Mouse (Mus musculus) myocyte (in vitro differentiated cells): ENCODE results near the gene Ncapd3. TPM values are rescaled to one million over a fixed set of nuclear protein-coding genes. Genes with fewer than 3 reads are reported as not detected.

ENCODE experiments used
- H3K27me3 ChIP-seq: one replicate; pipeline ENCODE4 v1.6.1; 2011; ENCODE audit not compliant: control insufficient read depth, insufficient read depth, insufficient read length
- H3K36me3 ChIP-seq: one replicate; pipeline ENCODE4 v1.6.1; 2011; ENCODE audit not compliant: control insufficient read depth, insufficient read depth
- H3K4me2 ChIP-seq: one replicate; pipeline ENCODE4 v1.6.1; 2011; ENCODE audit warnings: low read depth, control low read depth
- H3K4me3 ChIP-seq: one replicate; pipeline ENCODE4 v1.5.1; 2011; ENCODE audit warnings: mild to moderate bottlenecking, control low read depth, moderate library complexity
- H3K79me2 ChIP-seq: one replicate; pipeline ENCODE4 v1.6.1; 2011; ENCODE audit not compliant: control insufficient read depth, insufficient read depth
- H3ac ChIP-seq: one replicate; pipeline ENCODE4 v1.6.1; 2011; ENCODE audit not compliant: control insufficient read depth, insufficient read length
- CEBPB ChIP-seq: IDR thresholded peaks from 2 replicates; pipeline ENCODE4 v1.6.1; 2011; ENCODE audit warnings: mild to moderate bottlenecking, moderate library complexity; ENCODE audit not compliant: poor library complexity, insufficient read depth, severe bottlenecking
- E2F4 ChIP-seq: IDR thresholded peaks from one replicate; pipeline ENCODE4 v1.6.1; 2011; ENCODE audit warnings: mild to moderate bottlenecking, control low read depth, moderate library complexity; ENCODE audit not compliant: insufficient read depth
- MAX ChIP-seq: IDR thresholded peaks from one replicate; pipeline ENCODE4 v1.6.1; 2011; ENCODE audit warnings: low read depth, mild to moderate bottlenecking, control low read depth
- MYOD1 ChIP-seq, 3 experiments: IDR thresholded peaks; one replicate each; pipeline ENCODE4 v1.6.1; 2011; ENCODE audit warnings: control low read depth in 2 of 3, low read depth in 2 of 3, mild to moderate bottlenecking in 2 of 3, moderate library complexity in 1 of 3; ENCODE audit not compliant: insufficient read length in 2 of 3, control insufficient read depth in 1 of 3
- MYOG ChIP-seq, 3 experiments: IDR thresholded peaks; one replicate each; pipeline ENCODE4 v1.6.1; 2011; ENCODE audit warnings: control low read depth in 2 of 3, low read depth in 2 of 3, mild to moderate bottlenecking in 2 of 3; ENCODE audit not compliant: insufficient read length in 2 of 3, control insufficient read depth in 1 of 3, insufficient read depth in 1 of 3
- POLR2A ChIP-seq: IDR thresholded peaks from one replicate; pipeline ENCODE4 v1.6.1; 2011; ENCODE audit warnings: low read depth, mild to moderate bottlenecking, control low read depth, moderate library complexity; ENCODE audit not compliant: insufficient read length
- POLR2AphosphoS2 ChIP-seq: IDR thresholded peaks from one replicate; pipeline ENCODE4 v1.6.1; 2011; ENCODE audit warnings: low read depth, control low read depth; ENCODE audit not compliant: insufficient read length
- REST ChIP-seq: IDR thresholded peaks from one replicate; pipeline ENCODE4 v1.6.1; 2011; ENCODE audit warnings: mild to moderate bottlenecking, control low read depth, moderate library complexity; ENCODE audit not compliant: insufficient read depth, insufficient read length
- SRF ChIP-seq: IDR thresholded peaks from one replicate; pipeline ENCODE4 v1.6.1; 2011; ENCODE audit warnings: low read depth; ENCODE audit not compliant: control insufficient read depth, insufficient read length
- TCF12 ChIP-seq: IDR thresholded peaks from one replicate; pipeline ENCODE4 v1.6.1; 2011; ENCODE audit warnings: mild to moderate bottlenecking, control low read depth; ENCODE audit not compliant: poor library complexity, insufficient read depth, severe bottlenecking
- TCF3 ChIP-seq: IDR thresholded peaks from one replicate; pipeline ENCODE4 v1.6.1; 2011; ENCODE audit warnings: low read depth, control low read depth; ENCODE audit not compliant: insufficient read length
- USF1 ChIP-seq: IDR thresholded peaks from one replicate; pipeline ENCODE4 v1.6.1; 2011; ENCODE audit warnings: low read depth, mild to moderate bottlenecking, control low read depth, moderate library complexity
- polyA plus RNA-seq: library from polyadenylated mRNA; unstranded; fragments of >200 nt; fragmentation: generic; extraction: Trizol; gene quantifications from one replicate; pipeline ENCODE4 v1.2.1, GENCODE M21; 2012; ENCODE audit warnings: missing spikeins

Gene Ncapd3
- polyA plus RNA-seq, 1 experiment: 4.3 TPM

- Histone ChIP-seq H3K4me3 (no peak overlapping the region), H3ac (no peak overlapping the region), H3K4me2 (no peak overlapping the region), H3K79me2 (no peaks in the 10 kb centered on the region), H3K27me3 (no peaks in the 10 kb centered on the region), H3K36me3 (peaks cover 11% of the 10 kb centered on the region)
- TF ChIP-seq POLR2AphosphoS2 (no peak), SRF (no peak), MYOG (IDR thresholded peaks at IDR 0.05; ENCODE audit: control insufficient read depth in 1 of 3, insufficient read depth in 1 of 3, insufficient read length in 2 of 3, low read depth in 2 of 3) (no peak), TCF12 (no peak), USF1 (no peak), CEBPB (no peak), MYOD1 (IDR thresholded peaks at IDR 0.05; ENCODE audit: control insufficient read depth in 1 of 3, insufficient read length in 2 of 3, low read depth in 2 of 3) (no peak), TCF3 (no peak), REST (no peak), MAX (no peak), POLR2A (no peak), E2F4 (no peak)
These were observed 56.3 kb downstream of the Ncapd3 start for GRCm38 (mm10) chr9:27086256-27086655.

- no peak overlapping the region for H3ac ChIP-seq
- H3K79me2 ChIP-seq: no peaks in the 10 kb centered on the region
- H3K4me2 ChIP-seq: no peak overlapping the region
- no peaks in the 10 kb centered on the region for H3K27me3 ChIP-seq
- no peak for TF ChIP-seq SRF
- no peak overlapping the region for H3K4me3 ChIP-seq
- H3K36me3 ChIP-seq: peaks cover 7% of the 10 kb centered on the region
These were observed 57.4 kb downstream of the Ncapd3 start for GRCm38 (mm10) chr9:27087402-27087801.

GRCm38 (mm10) chr9:27090134-27090533, 60.2 kb downstream of the Ncapd3 start:
- no peaks in the 10 kb centered on the region for H3K79me2 ChIP-seq
- no peak for TF ChIP-seq REST
- no peak for TF ChIP-seq SRF
- TF ChIP-seq USF1: no peak
- TF ChIP-seq MYOD1 (IDR thresholded peaks at IDR 0.05; ENCODE audit: control insufficient read depth in 1 of 3, insufficient read length in 2 of 3, low read depth in 2 of 3): no peak
- TF ChIP-seq MYOG (IDR thresholded peaks at IDR 0.05; ENCODE audit: control insufficient read depth in 1 of 3, insufficient read depth in 1 of 3, insufficient read length in 2 of 3, low read depth in 2 of 3): no peak
- no peak for TF ChIP-seq CEBPB
- TF ChIP-seq E2F4: no peak
- no peak for TF ChIP-seq TCF3
- TF ChIP-seq TCF12: no peak
- no peak for TF ChIP-seq POLR2A
- TF ChIP-seq MAX: no peak
- TF ChIP-seq POLR2AphosphoS2: no peak
- no peak overlapping the region for H3K4me2 ChIP-seq
- H3K4me3 ChIP-seq: no peak overlapping the region
- H3K27me3 ChIP-seq: no peaks in the 10 kb centered on the region
- H3ac ChIP-seq: no peak overlapping the region
- peaks cover 15% of the 10 kb centered on the region for H3K36me3 ChIP-seq

- H3K4me2 ChIP-seq: no peak overlapping the region
- no peaks in the 10 kb centered on the region for H3K27me3 ChIP-seq
- H3K4me3 ChIP-seq: no peak overlapping the region
- peaks cover 20% of the 10 kb centered on the region for H3K36me3 ChIP-seq
- TF ChIP-seq MYOD1 (IDR thresholded peaks at IDR 0.05; ENCODE audit: control insufficient read depth in 1 of 3, insufficient read length in 2 of 3, low read depth in 2 of 3): no peak
- no peak for TF ChIP-seq TCF3
- no peak for TF ChIP-seq CEBPB
- TF ChIP-seq SRF: no peak
- TF ChIP-seq MYOG (IDR thresholded peaks at IDR 0.05; ENCODE audit: control insufficient read depth in 1 of 3, insufficient read depth in 1 of 3, insufficient read length in 2 of 3, low read depth in 2 of 3): no peak
- no peak for TF ChIP-seq POLR2AphosphoS2
- TF ChIP-seq MAX: no peak
- no peak for TF ChIP-seq E2F4
- no peak for TF ChIP-seq POLR2A
- TF ChIP-seq REST: no peak
- H3K79me2 ChIP-seq: no peaks in the 10 kb centered on the region
- H3ac ChIP-seq: no peak overlapping the region
These were observed 61.1 kb downstream of the Ncapd3 start for GRCm38 (mm10) chr9:27090801-27091775.

- Histone ChIP-seq H3K36me3 (peaks cover 21% of the 10 kb centered on the region), H3ac (no peak overlapping the region), H3K27me3 (no peaks in the 10 kb centered on the region), H3K4me2 (no peak overlapping the region), H3K79me2 (no peaks in the 10 kb centered on the region), H3K4me3 (no peak overlapping the region)
- TF ChIP-seq MAX: no peak
- TF ChIP-seq CEBPB: no peak
- TF ChIP-seq USF1: no peak
- TF ChIP-seq E2F4: no peak
- TF ChIP-seq REST: no peak
- no peak for TF ChIP-seq MYOG (IDR thresholded peaks at IDR 0.05; ENCODE audit: control insufficient read depth in 1 of 3, insufficient read depth in 1 of 3, insufficient read length in 2 of 3, low read depth in 2 of 3)
- no peak for TF ChIP-seq TCF3
- no peak for TF ChIP-seq SRF
- no peak for TF ChIP-seq POLR2A
- TF ChIP-seq TCF12: no peak
- no peak for TF ChIP-seq POLR2AphosphoS2
- no peak for TF ChIP-seq MYOD1 (IDR thresholded peaks at IDR 0.05; ENCODE audit: control insufficient read depth in 1 of 3, insufficient read length in 2 of 3, low read depth in 2 of 3)
These were observed 62.9 kb downstream of the Ncapd3 start for GRCm38 (mm10) chr9:27092916-27093315.
